Mouse (Mus musculus) CD8-positive naive resting alpha-beta T cell, adult 2 months (primary cell): ENCODE measurements around the gene Rfxank.
A peak's percentile ranks its signal among the peaks of the same experiment; 100 is the strongest.

Experiments
- DNase-seq, 2 experiments: peaks; one replicate each; pipeline ENCODE4 v3.0.0; 2022; ENCODE audit warnings: low read depth in 2 of 2, low spot score in 2 of 2

Gene Rfxank

GRCm38 (mm10) chr8:70150158-70150557, 11.2 kb upstream of the Rfxank start:
- DNase-seq = no peak

GRCm38 (mm10) chr8:70147678-70148607, 9.0 kb upstream of the Rfxank start:
- DNase-seq = no peak

- no peak for DNase-seq
Observed at GRCm38 (mm10) chr8:70139981-70140380, 1.0 kb upstream of the Rfxank start.

GRCm38 (mm10) chr8:70137890-70138289, 1.1 kb downstream of the Rfxank start:
- DNase-seq = no peak

GRCm38 (mm10) chr8:70136591-70136990, 2.4 kb downstream of the Rfxank start:
- no peak for DNase-seq

GRCm38 (mm10) chr8:70134931-70135330, 4.0 kb downstream of the Rfxank start:
- DNase-seq = no peak

- no peak for DNase-seq
Observed at GRCm38 (mm10) chr8:70134086-70134485, 4.9 kb downstream of the Rfxank start.

GRCm38 (mm10) chr8:70131166-70131883, 7.6 kb downstream of the Rfxank start, which contains the start of gene Nr2c2ap:
Nr2c2ap (plus strand) TSS chr8:70131333.
- DNase-seq = peak; percentile 74 to 80

- DNase-seq = no peak
Observed at GRCm38 (mm10) chr8:70130066-70130465, 8.9 kb downstream of the Rfxank start.

GRCm38 (mm10) chr8:70129309-70129952, 9.5 kb downstream of the Rfxank start:
- no peak for DNase-seq

- DNase-seq = no peak
Observed at GRCm38 (mm10) chr8:70128435-70128834, 10.5 kb downstream of the Rfxank start.

GRCm38 (mm10) chr8:70124992-70125391, 14.0 kb downstream of the Rfxank start:
- no peak for DNase-seq

- no peak for DNase-seq
Observed at GRCm38 (mm10) chr8:70122863-70123262, 16.1 kb downstream of the Rfxank start.

- no peak for DNase-seq
Observed at GRCm38 (mm10) chr8:70120667-70121066, 18.3 kb downstream of the Rfxank start, which contains the start of gene Ncan. Ncan (minus strand) TSS chr8:70120873.

- DNase-seq = no peak
Observed at GRCm38 (mm10) chr8:70118726-70119700, 19.9 kb downstream of the Rfxank start.

- DNase-seq = no peak
Observed at GRCm38 (mm10) chr8:70117611-70118010, 21.3 kb downstream of the Rfxank start.

GRCm38 (mm10) chr8:70114892-70115291, 24.1 kb downstream of the Rfxank start:
- no peak for DNase-seq

GRCm38 (mm10) chr8:70114488-70114887, 24.5 kb downstream of the Rfxank start:
- DNase-seq = no peak

GRCm38 (mm10) chr8:70112401-70113016, 26.4 kb downstream of the Rfxank start:
- no peak for DNase-seq
